In genomic region chr8:118339711-118340110, GRCm38 (mm10) we compare ENCODE assay signal across 22 mouse cellular contexts. TPM values are rescaled to one million over a fixed set of nuclear protein-coding genes. Genes with fewer than 3 reads are reported as not detected.
DNase-seq lines count a peak whose midpoint lies in the region; ATAC-seq and TF ChIP-seq lines count a peak whose summit lies in the region.
"Had no signal": no experiment of that assay in that cellular context is flagged by ENCODE, and none has a peak within 500 bp of the region (broad histone marks: within the 10 kb centered on the region; RNA-seq: fewer than 3 reads in every experiment).

No protein-coding gene starts in this region.

- 46% methylated on average over 3 of the region's 3 CpGs for WGBS in forebrain, postnatal 0 days
- 55% methylated on average over 3 of the region's 3 CpGs for WGBS in forebrain, embryonic 15.5 days
- 26% methylated on average over 3 of the region's 3 CpGs for WGBS in midbrain, postnatal 0 days

- no peaks in the 10 kb centered on the region for H3K9me3 ChIP-seq in forebrain, postnatal 0 days (ENCODE audit: low read length)
- H3K9me3 ChIP-seq in forebrain, embryonic 15.5 days, result no peaks in the 10 kb centered on the region
- no peaks in the 10 kb centered on the region for H3K9me3 ChIP-seq in midbrain, postnatal 0 days (ENCODE audit: low read length)
- H3K9me3 ChIP-seq: neural tube, embryonic 12.5 days had no signal

- H3K36me3 ChIP-seq in forebrain, postnatal 0 days (ENCODE audit: insufficient read depth), result no peaks in the 10 kb centered on the region
- H3K36me3 ChIP-seq in forebrain, embryonic 15.5 days, result no peaks in the 10 kb centered on the region
- no peaks in the 10 kb centered on the region for H3K36me3 ChIP-seq in midbrain, postnatal 0 days (ENCODE audit: insufficient read depth, low read length)
- H3K36me3 ChIP-seq: neural tube, embryonic 12.5 days had no signal

- H3K27me3 ChIP-seq in forebrain, postnatal 0 days (ENCODE audit: insufficient read depth, low read length), result no peaks in the 10 kb centered on the region
- H3K27me3 ChIP-seq in forebrain, embryonic 15.5 days, result no peaks in the 10 kb centered on the region
- no peaks in the 10 kb centered on the region for H3K27me3 ChIP-seq in midbrain, postnatal 0 days (ENCODE audit: insufficient read depth, low read length)
- H3K27me3 ChIP-seq: neural tube, embryonic 12.5 days had no signal

- TF ChIP-seq CTCF in forebrain, postnatal 0 days (IDR thresholded peaks at IDR 0.05; ENCODE audit: low read depth), result no peak
- no peak for TF ChIP-seq CTCF in midbrain, postnatal 0 days (IDR thresholded peaks at IDR 0.05)

- H3K4me1 ChIP-seq in forebrain, postnatal 0 days (ENCODE audit: insufficient read depth), result peaks cover 14% of the 10 kb centered on the region
- peaks cover 24% of the 10 kb centered on the region for H3K4me1 ChIP-seq in forebrain, embryonic 15.5 days
- peaks cover 11% of the 10 kb centered on the region; the same call in 1 of the 2 replicates for H3K4me1 ChIP-seq in midbrain, postnatal 0 days (ENCODE audit: insufficient read depth, low read length)
- H3K4me1 ChIP-seq: neural tube, embryonic 12.5 days had no signal

- H3K4me2 ChIP-seq in forebrain, postnatal 0 days (ENCODE audit: low read depth), result no peak overlapping the region
- H3K4me2 ChIP-seq in forebrain, embryonic 15.5 days (replicated peaks), result no peak overlapping the region
- no peak overlapping the region for H3K4me2 ChIP-seq in midbrain, postnatal 0 days (ENCODE audit: low read depth, low read length, poor library complexity, severe bottlenecking)
- H3K4me2 ChIP-seq: heart, embryonic 11.5 days; neural tube, embryonic 12.5 days had no signal

- peak; percentile 67 for DNase-seq in forebrain, postnatal 0 days
- peak; percentile 13 for DNase-seq in layer of hippocampus, adult 9-11 months
- DNase-seq in layer of hippocampus, adult 9-10 months (ENCODE audit: low spot score), result no peak
- DNase-seq in retina, postnatal 1 day, result peak; percentile 8
- no peak for DNase-seq in retina, embryonic 14.5 days (ENCODE audit: low spot score)
- peak; percentile 70 for DNase-seq in midbrain, postnatal 0 days (ENCODE audit: low spot score)
- DNase-seq: adrenal gland, postnatal 25 days; cerebellum, adult 18-20 months; cerebellum, postnatal 36 days; gastrocnemius, postnatal 14 days; heart, adult 11 months; kidney, adult 9 months; kidney, postnatal 14 days; lung, postnatal 4 days; thymus, postnatal 25 days had no signal

- H3K9ac ChIP-seq in forebrain, postnatal 0 days, result no peak overlapping the region
- no peak overlapping the region for H3K9ac ChIP-seq in forebrain, embryonic 15.5 days (replicated peaks)
- H3K9ac ChIP-seq in midbrain, postnatal 0 days (replicated peaks; ENCODE audit: low read length, poor library complexity, severe bottlenecking), result no peak overlapping the region
- H3K9ac ChIP-seq: neural tube, embryonic 12.5 days had no signal

- no peak overlapping the region for H3K4me3 ChIP-seq in forebrain, postnatal 0 days (ENCODE audit: low read depth, low read length)
- no peak overlapping the region for H3K4me3 ChIP-seq in forebrain, embryonic 15.5 days
- H3K4me3 ChIP-seq in midbrain, postnatal 0 days (ENCODE audit: low read depth, low read length), result no peak overlapping the region
- H3K4me3 ChIP-seq: neural tube, embryonic 12.5 days had no signal

- ATAC-seq in forebrain, postnatal 0 days, result peak; percentile 85
- ATAC-seq in forebrain, embryonic 15.5 days (replicated peaks), result no peak
- ATAC-seq in midbrain, postnatal 0 days (ENCODE audit: low FRiP score), result no peak
- ATAC-seq: forebrain, embryonic 16.5 days; intestine, embryonic 16.5 days had no signal

- H3K27ac ChIP-seq in forebrain, postnatal 0 days (ENCODE audit: low read depth, low read length), result peak overlapping the region; percentile 47
- no peak overlapping the region for H3K27ac ChIP-seq in forebrain, embryonic 15.5 days (replicated peaks)
- H3K27ac ChIP-seq in midbrain, postnatal 0 days (ENCODE audit: low read depth, low read length), result peak overlapping the region; percentile 51
- H3K27ac ChIP-seq: neural tube, embryonic 12.5 days had no signal

RNA-seq across cellular contexts. Expression of gene Cdh13, which starts 56.2 kb away (rescaled TPM):
- 119 and 127 TPM in 2 replicates for total RNA-seq in forebrain, postnatal 0 days (2014; rRNA removed)
- polyA plus RNA-seq in forebrain, postnatal 0 days (2015; fragmentation: Nextera tagmentation; extraction: Ambion mirVana), result 154 TPM in 2 replicates
- 99.3 and 102 TPM in 2 replicates for polyA plus RNA-seq in forebrain, embryonic 15.5 days (2015; fragmentation: Nextera tagmentation; extraction: Ambion mirVana)
- 183 and 199 TPM in 2 replicates for total RNA-seq in midbrain, postnatal 0 days (2014; rRNA removed)
- polyA plus RNA-seq in midbrain, postnatal 0 days (2015; fragmentation: Nextera tagmentation; extraction: Ambion mirVana), result 192 and 203 TPM in 2 replicates
- total RNA-seq: hematopoietic stem cell, adult 5-6 weeks; megakaryocyte-erythroid progenitor cell, adult 5-6 weeks had no signal

Comparison
In these comparisons a context has a peak if more than half of its experiments do, and no peak if none do; other contexts are left out.
1. DNase-seq: peak in forebrain, postnatal 0 days (single experiment), layer of hippocampus, adult 9-11 months (single experiment), retina, postnatal 1 day (single experiment) and midbrain, postnatal 0 days (single experiment); none in layer of hippocampus, adult 9-10 months (single experiment) and retina, embryonic 14.5 days (single experiment).